Mouse (Mus musculus) hindbrain, embryonic 12.5 days (tissue): ENCODE data around the gene Lrrc61. TPM values are rescaled to one million over a fixed set of nuclear protein-coding genes. Genes with fewer than 3 reads are reported as not detected.

Source experiments
- ATAC-seq: fragments of 200-750 bp; cut with Nextera tagmentation; 2 replicates; pipeline ENCODE4 v1.8.0; 2017; ENCODE audit warnings: moderate TSS enrichment; ENCODE audit not compliant: low FRiP score
- H3K27ac ChIP-seq: fragments of 300-500 bp; sonication (generic); 2 replicates; pipeline ENCODE4 v1.5.1; 2016; ENCODE audit warnings: mild to moderate bottlenecking
- H3K27me3 ChIP-seq: fragments of 300-500 bp; sonication (generic); 2 replicates; pipeline ENCODE4 v1.6.1; 2016; ENCODE audit warnings: mild to moderate bottlenecking
- H3K36me3 ChIP-seq: fragments of 300-500 bp; sonication (generic); 2 replicates; pipeline ENCODE4 v1.6.1; 2016; ENCODE audit warnings: mild to moderate bottlenecking
- H3K4me1 ChIP-seq: fragments of 300-500 bp; sonication (generic); 2 replicates; pipeline ENCODE4 v1.6.1; 2016
- H3K4me2 ChIP-seq: fragments of 300-500 bp; sonication (generic); replicated peaks from 2 replicates; pipeline ENCODE4 v1.6.1; 2016; ENCODE audit warnings: mild to moderate bottlenecking
- H3K4me3 ChIP-seq: fragments of 300-500 bp; sonication (generic); 2 replicates; pipeline ENCODE4 v1.5.1; 2016; ENCODE audit warnings: mild to moderate bottlenecking
- H3K9ac ChIP-seq: fragments of 300-500 bp; sonication (generic); 2 replicates; pipeline ENCODE4 v1.6.1; 2016; ENCODE audit warnings: mild to moderate bottlenecking, moderate library complexity
- H3K9me3 ChIP-seq: fragments of 300-500 bp; sonication (generic); replicated peaks from 2 replicates; pipeline ENCODE4 v1.6.1; 2016; ENCODE audit warnings: mild to moderate bottlenecking
- WGBS: fragments of 180-500 bp; shearing (Covaris S2); methylation state at CpG from one replicate; pipeline ENCODE4 v1.1.7; 2016; 5-methylcytosine and 5-hydroxymethylcytosine counted together
- polyA plus RNA-seq: library from polyadenylated mRNA; unstranded; fragments of >200 nt; fragmentation: Nextera tagmentation; extraction: Ambion mirVana; gene quantifications from 2 replicates; pipeline ENCODE4 v1.2.1, GENCODE M21; 2016

The Lrrc61 gene
- polyA plus RNA-seq, 1 experiment from 2014 or later, result 19.7 TPM

DNA sequence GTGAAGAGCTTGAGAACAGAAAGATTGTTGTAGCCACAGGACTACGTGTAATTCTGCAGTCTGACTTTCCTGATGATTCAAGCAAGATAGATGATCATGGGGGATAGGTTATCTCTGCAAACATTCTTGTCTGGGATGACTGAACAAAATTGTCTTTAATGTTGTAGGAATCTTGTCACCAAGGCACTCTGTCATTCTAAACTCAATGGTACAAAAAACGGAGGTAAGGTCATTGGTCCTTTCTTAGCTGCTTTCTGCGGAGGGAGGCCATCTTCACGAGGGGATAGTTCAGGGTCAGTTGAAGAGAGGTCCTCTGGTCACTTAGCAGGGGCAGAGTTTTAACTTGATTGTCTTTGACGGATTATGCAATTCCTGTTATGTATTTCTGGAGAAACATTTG is 24.1 kb downstream of the Lrrc61 start:
- Histone ChIP-seq H3K4me3 (no peak overlapping the region), H3K4me2 (no peak overlapping the region), H3K27ac (no peak overlapping the region), H3K9me3 (no peaks in the 10 kb centered on the region), H3K27me3 (no peaks in the 10 kb centered on the region), H3K36me3 (no peaks in the 10 kb centered on the region), H3K9ac (no peak overlapping the region), H3K4me1 (no peaks in the 10 kb centered on the region)
- ATAC-seq, result no peak
- 68% methylated on average over 5 of the region's 5 CpGs for WGBS

DNA sequence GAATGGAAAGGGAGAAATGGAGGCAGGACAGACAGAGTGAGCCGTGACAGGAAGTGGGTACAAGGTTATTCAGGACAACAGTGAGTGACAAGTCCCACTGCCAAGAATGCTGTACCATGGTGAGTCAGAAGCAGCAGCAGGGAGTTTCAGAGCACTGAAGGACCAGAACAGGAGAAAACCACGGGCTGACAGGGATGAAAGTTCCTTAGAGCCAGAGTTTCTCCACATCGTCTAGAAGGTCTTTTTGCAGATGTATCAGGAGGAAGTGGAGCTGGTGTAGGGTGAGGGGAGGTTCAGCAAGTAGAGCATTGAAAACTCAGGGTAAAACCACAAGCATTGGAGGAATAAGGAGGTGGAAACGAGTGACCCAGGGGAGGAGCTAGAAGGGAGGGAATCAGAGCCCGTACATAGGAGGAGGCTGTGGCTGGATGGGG is 24.6 kb downstream of the Lrrc61 start:
- Histone ChIP-seq H3K36me3 (no peaks in the 10 kb centered on the region), H3K27ac (no peak overlapping the region), H3K9ac (no peak overlapping the region), H3K4me1 (no peaks in the 10 kb centered on the region), H3K27me3 (no peaks in the 10 kb centered on the region), H3K4me3 (no peak overlapping the region), H3K4me2 (no peak overlapping the region), H3K9me3 (no peaks in the 10 kb centered on the region)
- 42% methylated on average over 5 of the region's 5 CpGs for WGBS
- ATAC-seq, result no peak

DNA sequence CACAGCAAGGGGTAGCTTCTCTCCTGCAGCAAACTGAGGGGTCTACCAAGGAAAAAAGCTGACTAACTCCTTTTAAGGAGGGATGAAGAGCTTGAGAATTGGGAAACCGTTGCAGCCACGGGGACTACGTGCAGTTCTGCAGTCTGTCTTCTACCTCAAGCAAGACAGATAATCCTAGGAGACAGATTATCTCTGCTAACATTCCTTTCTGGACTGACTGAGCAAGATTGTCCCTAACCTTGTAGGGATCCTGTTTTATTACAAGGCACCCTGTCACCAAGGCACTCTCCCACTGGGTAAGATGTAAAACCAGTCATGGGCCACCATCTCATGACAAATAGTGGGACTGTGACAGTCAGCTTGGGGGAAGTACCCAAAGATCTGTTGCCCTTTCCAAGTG is 26.7 kb downstream of the Lrrc61 start:
- no peak overlapping the region for H3K9ac ChIP-seq
- no peak overlapping the region for H3K27ac ChIP-seq
- no peaks in the 10 kb centered on the region for H3K4me1 ChIP-seq
- WGBS, result 35% methylated on average over 3 of the region's 3 CpGs
- no peak overlapping the region for H3K4me2 ChIP-seq
- H3K9me3 ChIP-seq, result no peaks in the 10 kb centered on the region
- no peak for ATAC-seq
- H3K4me3 ChIP-seq, result no peak overlapping the region
- H3K36me3 ChIP-seq, result no peaks in the 10 kb centered on the region
- H3K27me3 ChIP-seq, result no peaks in the 10 kb centered on the region

DNA sequence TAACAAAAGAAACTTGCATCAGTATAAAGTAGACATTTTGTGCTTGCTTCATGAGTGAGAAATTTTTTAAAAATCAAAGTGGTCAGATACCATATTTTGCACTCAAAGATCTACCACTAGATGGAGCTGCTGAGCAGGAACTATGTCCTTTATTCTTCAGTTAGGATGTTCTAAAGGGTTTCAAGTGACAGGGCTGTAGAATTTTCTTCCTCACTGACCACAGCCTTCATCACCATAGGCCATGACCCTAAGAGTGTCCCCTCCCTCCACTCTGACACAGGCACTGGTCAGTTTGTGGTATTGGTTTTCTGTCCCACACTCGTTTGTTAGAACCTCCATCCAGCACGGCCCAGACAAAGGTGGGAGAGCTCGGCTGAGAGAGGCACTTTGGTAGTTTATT is 27.4 kb downstream of the Lrrc61 start:
- ATAC-seq, result no peak
- WGBS, result 72% methylated on average over 3 of the region's 3 CpGs
- Histone ChIP-seq H3K27me3 (no peaks in the 10 kb centered on the region), H3K27ac (no peak overlapping the region), H3K9ac (no peak overlapping the region), H3K4me2 (no peak overlapping the region), H3K4me1 (no peaks in the 10 kb centered on the region), H3K36me3 (no peaks in the 10 kb centered on the region), H3K9me3 (no peaks in the 10 kb centered on the region), H3K4me3 (no peak overlapping the region)

DNA sequence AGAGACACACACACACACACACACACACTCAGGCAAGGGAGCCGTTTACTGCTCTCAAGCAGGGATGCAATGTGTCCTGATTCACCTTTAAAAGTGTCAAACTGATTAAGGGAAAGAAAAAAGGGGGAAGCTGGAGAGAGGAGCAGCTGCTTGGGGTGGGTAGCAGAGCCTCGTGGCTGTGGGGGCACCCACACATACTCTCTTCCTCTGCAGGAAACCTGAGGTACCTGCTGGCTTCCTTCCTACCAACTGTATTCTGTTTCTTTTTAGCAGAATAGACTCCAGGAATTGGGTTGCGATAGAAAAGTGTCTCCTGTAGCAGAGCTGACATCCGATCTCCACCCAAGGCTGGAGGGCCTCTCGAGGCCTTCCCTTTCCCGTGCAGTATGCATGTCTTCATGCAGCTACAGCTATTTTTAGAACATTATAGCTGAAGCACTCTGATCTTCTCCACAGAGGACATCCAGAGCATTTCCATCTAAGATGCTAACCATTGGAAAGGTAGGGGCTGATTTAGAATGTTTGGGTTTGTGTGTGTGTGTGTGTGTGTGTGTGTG is 34.7 kb downstream of the Lrrc61 start, which contains the start of gene Gm45021:
Gene Gm45021, plus strand, starts transcription at position 417 of the 557 bp plus-strand sequence.
- H3K27me3 ChIP-seq, result no peaks in the 10 kb centered on the region
- H3K36me3 ChIP-seq, result no peaks in the 10 kb centered on the region
- no peak within 1 kb of the TSS for H3K27ac ChIP-seq
- no peaks in the 10 kb centered on the region for H3K9me3 ChIP-seq
- H3K4me1 ChIP-seq, result peaks cover 6% of the 10 kb centered on the region
- ATAC-seq, result no peak
- H3K9ac ChIP-seq, result no peak within 1 kb of the TSS
- WGBS, result 63% methylated on average over 6 of the region's 6 CpGs
- no peak within 1 kb of the TSS for H3K4me3 ChIP-seq
- H3K4me2 ChIP-seq, result no peak within 1 kb of the TSS

DNA sequence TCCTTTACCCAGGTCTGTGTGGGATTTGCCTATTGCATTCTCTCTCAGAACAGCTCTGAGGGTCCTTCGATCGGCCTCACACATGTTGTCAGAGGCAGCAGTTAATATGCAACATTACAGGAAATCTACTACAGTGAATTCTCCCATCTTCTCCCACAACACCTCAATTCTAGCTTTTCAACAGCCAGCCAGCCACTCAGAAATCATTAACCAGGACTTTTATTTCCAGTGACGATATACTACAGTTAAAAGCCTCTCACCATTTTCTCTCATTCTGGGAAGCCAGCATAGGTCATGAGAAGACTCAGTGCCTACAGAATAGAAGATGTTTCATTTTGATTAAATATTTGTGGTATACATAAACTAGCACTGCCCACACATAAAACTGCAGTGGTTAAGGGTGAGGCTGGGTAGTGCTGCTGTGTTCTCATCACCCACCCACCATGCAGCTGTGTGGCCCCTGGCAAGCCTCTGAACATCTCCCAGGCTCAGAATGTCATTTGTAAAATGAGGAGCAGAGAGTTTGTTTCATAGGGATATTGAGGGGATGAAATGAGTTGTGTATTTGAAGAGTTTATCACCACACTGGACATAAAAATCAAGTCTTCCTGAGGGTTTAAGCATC is 36.7 kb downstream of the Lrrc61 start:
- Histone ChIP-seq H3K9ac (no peak overlapping the region), H3K4me2 (no peak overlapping the region), H3K36me3 (peaks cover 9% of the 10 kb centered on the region), H3K4me3 (no peak overlapping the region), H3K27me3 (no peaks in the 10 kb centered on the region), H3K9me3 (peaks cover 3% of the 10 kb centered on the region), H3K27ac (no peak overlapping the region), H3K4me1 (peaks cover 18% of the 10 kb centered on the region)
- no peak for ATAC-seq
- 83% methylated on average over 3 of the region's 3 CpGs for WGBS

DNA sequence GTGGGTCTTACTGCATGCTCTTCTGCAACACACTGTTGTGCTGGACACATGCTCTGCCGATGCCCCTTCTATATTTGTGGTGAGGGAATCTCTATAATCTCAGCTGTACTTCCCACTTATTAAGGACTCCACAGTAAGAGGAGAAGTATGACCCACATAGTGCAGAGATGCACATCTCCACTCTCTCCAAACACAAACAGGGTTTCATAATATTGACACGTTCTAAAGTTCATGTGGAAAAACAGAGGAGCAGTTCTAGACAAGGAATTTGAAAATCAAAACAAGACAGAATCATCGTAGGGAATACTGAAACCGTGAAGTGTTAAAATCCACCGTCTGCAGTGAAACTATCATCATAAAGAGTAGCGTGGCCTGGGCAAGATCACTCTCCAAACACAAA is 37.3 kb downstream of the Lrrc61 start:
- Histone ChIP-seq H3K4me3 (no peak overlapping the region), H3K4me2 (no peak overlapping the region), H3K4me1 (peaks cover 18% of the 10 kb centered on the region), H3K36me3 (peaks cover 15% of the 10 kb centered on the region), H3K27me3 (no peaks in the 10 kb centered on the region), H3K9ac (no peak overlapping the region), H3K9me3 (peaks cover 9% of the 10 kb centered on the region), H3K27ac (no peak overlapping the region)
- no peak for ATAC-seq
- WGBS, result 91% methylated on average over 6 of the region's 6 CpGs

DNA sequence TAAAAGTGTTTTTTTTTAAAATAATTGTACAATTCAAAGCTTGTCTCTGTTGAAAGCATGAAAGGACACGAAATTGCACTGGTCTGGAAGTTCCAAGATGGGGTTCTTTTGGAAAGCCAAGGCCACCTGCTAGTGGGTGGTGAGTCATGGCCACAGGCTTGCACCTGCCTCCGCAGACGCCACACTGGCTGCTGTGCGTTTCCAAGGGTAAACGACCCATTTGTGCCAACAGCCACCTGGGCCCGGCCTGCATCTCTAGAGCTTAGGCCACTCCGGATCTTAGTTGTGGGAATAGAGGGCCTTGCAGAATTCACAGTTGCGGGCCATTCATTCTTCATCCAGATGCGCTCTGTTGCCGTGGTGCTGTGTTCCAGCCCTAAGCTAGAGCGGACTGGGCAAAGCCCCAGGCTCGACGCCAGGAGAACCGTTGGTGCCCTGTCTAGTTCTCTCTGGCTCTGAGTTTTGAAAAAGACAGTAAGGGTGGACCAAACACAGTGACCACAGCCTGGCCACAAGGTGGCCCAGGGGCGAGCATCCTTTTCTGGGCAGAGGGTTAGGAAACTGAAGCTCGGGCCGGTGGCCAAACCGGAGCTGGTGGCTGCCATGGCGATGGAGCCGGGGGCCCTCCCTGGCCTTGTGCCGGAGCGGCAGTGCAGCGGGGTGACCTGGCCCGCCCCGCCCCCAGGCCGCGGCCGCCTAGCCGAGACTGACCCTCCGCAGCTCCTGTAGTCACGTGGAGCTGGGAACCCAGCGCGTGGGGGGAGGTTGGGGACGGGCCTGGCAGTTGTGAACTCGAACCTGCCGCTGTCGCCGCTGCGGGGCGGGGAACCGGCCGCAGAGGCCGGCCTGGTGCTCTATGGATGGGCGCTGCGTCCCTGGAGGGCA is 38.8 kb downstream of the Lrrc61 start, which contains the start of the genes Repin1 and Gm44965:
Gene Repin1, plus strand, starts transcription at position 726 of the 885 bp plus-strand sequence.
Gene Gm44965, plus strand, starts transcription at position 784 of the 885 bp plus-strand sequence.
- Histone ChIP-seq H3K4me2 (peak within 1 kb of the TSS; percentile 72), H3K9ac (peak within 1 kb of the TSS; percentile 90), H3K27me3 (no peaks in the 10 kb centered on the region), H3K9me3 (peaks cover 20% of the 10 kb centered on the region), H3K4me1 (peaks cover 18% of the 10 kb centered on the region), H3K36me3 (peaks cover 30% of the 10 kb centered on the region), H3K4me3 (peak within 1 kb of the TSS; percentile 64), H3K27ac (peak within 1 kb of the TSS; percentile 88)
- ATAC-seq, result peak; percentile 93
- 6% methylated on average over 41 of the region's 45 CpGs for WGBS

DNA sequence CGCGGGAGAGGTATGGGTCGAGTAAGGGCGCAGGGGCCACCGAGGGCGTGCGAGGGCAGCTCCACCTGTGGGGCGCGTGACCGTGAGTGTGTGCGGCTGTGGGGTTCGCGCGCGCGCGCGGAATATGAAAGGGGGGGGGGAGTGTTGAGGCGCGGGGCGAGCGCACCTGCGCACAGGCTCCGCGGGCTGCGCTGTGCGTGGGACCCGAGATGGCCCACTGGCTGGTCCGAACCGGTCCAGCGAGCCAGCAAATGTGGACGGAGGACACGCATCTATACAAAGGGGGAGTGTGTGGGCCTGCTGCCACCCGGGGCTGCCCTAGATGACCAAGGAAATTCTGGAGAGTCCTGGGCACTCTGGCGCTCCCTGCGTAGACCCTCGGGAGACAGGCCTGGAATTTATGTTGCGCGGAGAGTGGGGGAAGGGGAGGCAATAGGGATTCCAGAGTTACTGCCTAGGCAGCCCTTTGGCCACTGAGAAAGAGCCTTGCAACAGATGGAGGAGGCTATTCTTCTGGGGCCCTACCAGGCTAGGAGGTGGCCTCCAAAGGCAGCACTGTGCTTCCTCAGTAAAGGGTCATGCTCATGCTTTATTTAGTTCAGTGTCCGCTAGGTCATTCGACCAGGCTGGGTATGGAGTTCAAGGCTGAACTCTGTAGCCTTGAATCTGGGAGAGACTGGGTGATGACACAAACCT is 39.6 kb downstream of the Lrrc61 start:
- Histone ChIP-seq H3K4me2 (peak overlapping the region; percentile 72), H3K27ac (peak overlapping the region; percentile 88), H3K9me3 (peaks cover 20% of the 10 kb centered on the region), H3K9ac (peak overlapping the region; percentile 90), H3K27me3 (no peaks in the 10 kb centered on the region), H3K36me3 (peaks cover 38% of the 10 kb centered on the region), H3K4me1 (peaks cover 18% of the 10 kb centered on the region), H3K4me3 (peak overlapping the region; percentile 64)
- peak; percentile 69 for ATAC-seq
- WGBS, result under 1% methylated on average over 41 of the region's 41 CpGs

DNA sequence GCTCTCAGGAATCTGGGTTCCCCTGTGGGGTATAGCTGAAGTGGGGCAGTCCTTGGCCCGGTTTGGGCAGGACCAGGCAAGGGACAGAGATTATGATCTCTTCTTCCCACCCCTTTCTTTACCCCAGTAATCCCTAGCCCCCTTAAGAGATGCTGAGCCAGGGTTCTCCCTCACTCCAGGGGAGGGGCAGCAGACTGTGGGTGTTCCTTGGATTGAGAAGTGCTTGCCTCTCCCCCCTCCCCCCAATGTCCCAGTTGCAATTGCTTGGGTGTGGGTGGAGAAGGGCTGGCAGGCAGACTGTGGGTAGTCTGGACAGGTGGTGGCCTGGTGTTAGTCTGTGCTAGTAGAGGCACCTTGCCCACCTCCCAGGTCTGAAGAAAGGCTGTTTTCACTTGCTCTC is 40.7 kb downstream of the Lrrc61 start:
- Histone ChIP-seq H3K4me1 (peaks cover 18% of the 10 kb centered on the region), H3K9me3 (peaks cover 20% of the 10 kb centered on the region), H3K4me2 (peak overlapping the region; percentile 72), H3K27ac (0 out of 2 replicates have a peak overlapping the region, but pooled peaks have one; percentile 88), H3K9ac (peak overlapping the region; percentile 90), H3K27me3 (no peaks in the 10 kb centered on the region), H3K36me3 (peaks cover 45% of the 10 kb centered on the region), H3K4me3 (peak overlapping the region; percentile 64; the same call in 1 of the 2 replicates)
- WGBS, result 59% methylated on average over 1 of the region's 1 CpGs
- no peak for ATAC-seq

DNA sequence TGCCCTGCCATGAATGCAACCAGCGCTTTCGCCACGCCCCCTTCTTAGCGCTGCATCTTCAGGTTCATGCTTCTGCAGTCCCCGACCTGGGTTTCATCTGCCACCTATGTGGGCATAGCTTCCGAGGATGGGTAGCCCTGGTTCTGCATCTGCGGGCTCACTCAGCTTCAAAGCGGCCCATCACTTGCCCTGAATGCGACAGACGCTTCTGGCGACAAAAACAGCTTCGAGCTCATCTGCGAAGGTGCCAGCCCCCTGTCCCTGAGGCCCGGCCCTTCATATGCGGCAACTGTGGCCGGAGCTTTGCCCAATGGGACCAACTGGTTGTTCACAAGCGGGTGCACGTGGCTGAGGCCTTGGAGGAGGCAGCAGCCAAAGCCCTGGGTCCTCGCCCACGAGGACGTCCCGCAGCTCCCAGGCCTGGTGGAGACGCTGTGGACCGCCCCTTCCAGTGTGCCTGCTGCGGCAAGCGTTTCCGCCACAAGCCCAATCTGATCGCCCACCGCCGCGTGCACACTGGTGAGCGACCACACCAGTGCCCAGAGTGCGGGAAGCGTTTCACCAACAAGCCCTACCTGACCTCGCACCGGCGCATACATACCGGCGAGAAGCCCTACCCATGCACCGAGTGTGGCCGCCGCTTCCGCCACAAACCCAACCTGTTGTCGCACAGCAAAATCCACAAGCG is 42.1 kb downstream of the Lrrc61 start:
- no peak overlapping the region for H3K27ac ChIP-seq
- H3K4me2 ChIP-seq, result no peak overlapping the region
- H3K4me3 ChIP-seq, result no peak overlapping the region
- H3K27me3 ChIP-seq, result no peaks in the 10 kb centered on the region
- 96% methylated on average over 45 of the region's 45 CpGs for WGBS
- ATAC-seq, result no peak
- peaks cover 25% of the 10 kb centered on the region for H3K4me1 ChIP-seq
- H3K9ac ChIP-seq, result no peak overlapping the region
- H3K9me3 ChIP-seq, result peaks cover 20% of the 10 kb centered on the region
- peaks cover 45% of the 10 kb centered on the region for H3K36me3 ChIP-seq
